In the genomic region with DNA sequence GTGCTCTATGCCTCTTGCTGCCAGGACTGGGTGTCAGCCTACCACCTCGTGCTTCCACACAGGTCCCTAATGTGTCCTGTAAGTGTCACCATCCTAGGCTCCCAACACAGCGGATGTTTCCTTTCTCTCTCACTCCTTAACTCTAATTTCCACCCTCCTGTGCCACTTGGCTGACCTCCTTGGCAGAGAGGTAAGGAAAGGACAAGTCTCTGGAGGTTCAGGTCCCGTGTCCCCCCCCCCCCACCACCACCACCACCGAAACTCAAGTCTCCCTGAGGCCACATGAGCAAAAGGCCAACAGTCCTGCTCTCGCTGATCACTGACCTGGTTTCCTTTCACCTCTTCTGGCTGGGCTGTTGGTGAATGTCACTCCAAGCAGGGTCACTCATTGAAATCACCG, we compare ENCODE assay signal across 14 mouse cellular contexts.
DNase-seq lines count a peak whose midpoint lies in the region; ATAC-seq and TF ChIP-seq lines count a peak whose summit lies in the region.
"Had no signal": no experiment of that assay in that cellular context is flagged by ENCODE, and none has a peak within 500 bp of the region (broad histone marks: within the 10 kb centered on the region; RNA-seq: fewer than 3 reads in every experiment).

No protein-coding gene starts in this region.

- no peak for DNase-seq in forebrain, embryonic 10.5 days (ENCODE audit: extremely low spot score, low spot score)
- no peak for DNase-seq in neural tube, embryonic 10.5 days (ENCODE audit: extremely low spot score, low spot score)
- no peak for DNase-seq in midbrain, postnatal 0 days (ENCODE audit: low spot score)
- no peak for DNase-seq in urinary bladder, adult 18-20 months (ENCODE audit: low spot score in 2 of 2)
- no peak for DNase-seq in retina, embryonic 14.5 days (ENCODE audit: low spot score)
- DNase-seq: adrenal gland, postnatal 25 days; cerebellum, adult 11 months; lung, embryonic 14.5 days; thymus, postnatal 25 days had no signal

- H3K27me3 ChIP-seq in forebrain, embryonic 10.5 days (ENCODE audit: poor library complexity, severe bottlenecking): no peaks in the 10 kb centered on the region
- no peaks in the 10 kb centered on the region for H3K27me3 ChIP-seq in forebrain, embryonic 16.5 days (replicated peaks; ENCODE audit: control insufficient read depth, insufficient read depth, low read length)
- no peaks in the 10 kb centered on the region for H3K27me3 ChIP-seq in neural tube, embryonic 13.5 days
- no peaks in the 10 kb centered on the region for H3K27me3 ChIP-seq in hindbrain, embryonic 16.5 days (replicated peaks; ENCODE audit: control insufficient read depth, insufficient read depth, low read length)
- H3K27me3 ChIP-seq in midbrain, postnatal 0 days (ENCODE audit: insufficient read depth, low read length): no peaks in the 10 kb centered on the region
- H3K27me3 ChIP-seq: limb, embryonic 12.5 days had no signal

- H3K9me3 ChIP-seq in forebrain, embryonic 10.5 days: peaks cover 9% of the 10 kb centered on the region
- no peaks in the 10 kb centered on the region for H3K9me3 ChIP-seq in forebrain, embryonic 16.5 days (ENCODE audit: control insufficient read depth, low read length)
- no peaks in the 10 kb centered on the region for H3K9me3 ChIP-seq in neural tube, embryonic 13.5 days
- no peaks in the 10 kb centered on the region for H3K9me3 ChIP-seq in hindbrain, embryonic 16.5 days (ENCODE audit: control insufficient read depth, low read length)
- H3K9me3 ChIP-seq in midbrain, postnatal 0 days (ENCODE audit: low read length): no peaks in the 10 kb centered on the region

- H3K4me1 ChIP-seq in forebrain, embryonic 10.5 days: peaks cover 83% of the 10 kb centered on the region
- peaks cover 40% of the 10 kb centered on the region for H3K4me1 ChIP-seq in forebrain, embryonic 16.5 days (replicated peaks; ENCODE audit: control insufficient read depth, insufficient read depth, low read length)
- H3K4me1 ChIP-seq in neural tube, embryonic 13.5 days (replicated peaks): peaks cover 66% of the 10 kb centered on the region
- H3K4me1 ChIP-seq in hindbrain, embryonic 16.5 days (ENCODE audit: control insufficient read depth, insufficient read depth, low read depth, low read length): peaks cover 35% of the 10 kb centered on the region
- H3K4me1 ChIP-seq in midbrain, postnatal 0 days (ENCODE audit: insufficient read depth, low read length): peaks cover 21% of the 10 kb centered on the region

- TF ChIP-seq CTCF in midbrain, postnatal 0 days (IDR thresholded peaks at IDR 0.05): no peak

- no peak overlapping the region for H3K4me2 ChIP-seq in forebrain, embryonic 16.5 days (ENCODE audit: low read length)
- H3K4me2 ChIP-seq in neural tube, embryonic 13.5 days: no peak overlapping the region
- H3K4me2 ChIP-seq in hindbrain, embryonic 16.5 days (ENCODE audit: low read length): no peak overlapping the region
- H3K4me2 ChIP-seq in midbrain, postnatal 0 days (ENCODE audit: low read depth, low read length, poor library complexity, severe bottlenecking): no peak overlapping the region
- H3K4me2 ChIP-seq: limb, embryonic 12.5 days; lung, embryonic 14.5 days had no signal

- H3K36me3 ChIP-seq in forebrain, embryonic 10.5 days (replicated peaks): peaks cover 2% of the 10 kb centered on the region; the same call in 1 of the 2 replicates
- H3K36me3 ChIP-seq in forebrain, embryonic 16.5 days (ENCODE audit: control insufficient read depth, insufficient read depth): no peaks in the 10 kb centered on the region
- no peaks in the 10 kb centered on the region for H3K36me3 ChIP-seq in neural tube, embryonic 13.5 days
- no peaks in the 10 kb centered on the region for H3K36me3 ChIP-seq in hindbrain, embryonic 16.5 days (ENCODE audit: control insufficient read depth, insufficient read depth, low read length)
- H3K36me3 ChIP-seq in midbrain, postnatal 0 days (ENCODE audit: insufficient read depth, low read length): no peaks in the 10 kb centered on the region
- H3K36me3 ChIP-seq: limb, embryonic 12.5 days had no signal

- ATAC-seq in forebrain, embryonic 16.5 days: no peak
- ATAC-seq in neural tube, embryonic 13.5 days (ENCODE audit: low read depth): no peak
- ATAC-seq in hindbrain, embryonic 16.5 days: no peak
- ATAC-seq in midbrain, postnatal 0 days (ENCODE audit: low FRiP score): no peak

- H3K9ac ChIP-seq in forebrain, embryonic 16.5 days (replicated peaks; ENCODE audit: low read depth, low read length): no peak overlapping the region
- H3K9ac ChIP-seq in neural tube, embryonic 13.5 days: no peak overlapping the region
- H3K9ac ChIP-seq in hindbrain, embryonic 16.5 days (ENCODE audit: low read depth, low read length): no peak overlapping the region
- H3K9ac ChIP-seq in midbrain, postnatal 0 days (replicated peaks; ENCODE audit: low read length, poor library complexity, severe bottlenecking): no peak overlapping the region
- H3K9ac ChIP-seq: limb, embryonic 12.5 days; lung, embryonic 14.5 days had no signal

- 83% methylated on average over 6 of the region's 6 CpGs for WGBS in forebrain, embryonic 10.5 days
- WGBS in forebrain, embryonic 16.5 days: 83% methylated on average over 6 of the region's 6 CpGs
- WGBS in neural tube, embryonic 13.5 days: 79% methylated on average over 6 of the region's 6 CpGs
- WGBS in hindbrain, embryonic 16.5 days: 85% methylated on average over 6 of the region's 6 CpGs
- WGBS in midbrain, postnatal 0 days: 85% methylated on average over 6 of the region's 6 CpGs

- no peak overlapping the region for H3K4me3 ChIP-seq in forebrain, embryonic 10.5 days
- no peak overlapping the region for H3K4me3 ChIP-seq in forebrain, embryonic 16.5 days (replicated peaks; ENCODE audit: low read length)
- H3K4me3 ChIP-seq in neural tube, embryonic 13.5 days: no peak overlapping the region
- no peak overlapping the region for H3K4me3 ChIP-seq in hindbrain, embryonic 16.5 days (ENCODE audit: low read length)
- H3K4me3 ChIP-seq in midbrain, postnatal 0 days (ENCODE audit: low read depth, low read length): no peak overlapping the region
- H3K4me3 ChIP-seq: limb, embryonic 12.5 days had no signal

- H3K27ac ChIP-seq in forebrain, embryonic 10.5 days: peak overlapping the region; percentile 95
- no peak overlapping the region for H3K27ac ChIP-seq in forebrain, embryonic 16.5 days (ENCODE audit: low read length)
- H3K27ac ChIP-seq in neural tube, embryonic 13.5 days (replicated peaks): peak overlapping the region; percentile 95
- peak overlapping the region; percentile 90 for H3K27ac ChIP-seq in hindbrain, embryonic 16.5 days (ENCODE audit: low read depth, low read length)
- peak overlapping the region; percentile 88 for H3K27ac ChIP-seq in midbrain, postnatal 0 days (ENCODE audit: low read depth, low read length)
- H3K27ac ChIP-seq: kidney, postnatal 0 days had no signal
